Mouse (Mus musculus) spleen, postnatal 14 days (tissue): ENCODE data around the gene Vmn1r138.
"Not testable (repeated sequence)": the region's sequence is repeated elsewhere in the genome, so short reads cannot be mapped to it uniquely, and the experiment has no call there.

ENCODE experiments used
- DNase-seq, 2 experiments: peaks; one replicate each; pipeline ENCODE4 v3.0.0; 2021 to 2022; ENCODE audit warnings: low spot score in 2 of 2

Vmn1r138 gene

DNA sequence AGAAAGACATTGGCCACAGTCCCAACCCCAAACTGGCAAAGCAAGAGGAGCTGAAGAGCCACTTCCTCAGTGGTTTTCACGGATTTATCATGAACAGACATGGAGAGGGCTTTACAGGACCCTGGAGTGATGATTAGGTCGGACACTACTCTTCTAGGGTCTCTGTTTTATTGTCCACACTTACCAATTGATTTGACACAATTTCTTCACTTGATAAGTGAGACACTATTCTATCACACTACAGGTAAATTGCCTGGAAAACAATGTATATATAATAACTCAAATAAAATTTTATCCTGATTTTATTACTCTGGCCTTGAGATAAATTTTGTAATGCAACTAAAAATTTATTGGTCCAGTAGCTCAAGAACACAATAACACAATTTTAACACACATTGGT is at the start of gene Vmn1r138:
Vmn1r138 (minus strand) TSS at position 101 of the 400 bp plus-strand sequence.
- not testable (repeated sequence) for DNase-seq

DNA sequence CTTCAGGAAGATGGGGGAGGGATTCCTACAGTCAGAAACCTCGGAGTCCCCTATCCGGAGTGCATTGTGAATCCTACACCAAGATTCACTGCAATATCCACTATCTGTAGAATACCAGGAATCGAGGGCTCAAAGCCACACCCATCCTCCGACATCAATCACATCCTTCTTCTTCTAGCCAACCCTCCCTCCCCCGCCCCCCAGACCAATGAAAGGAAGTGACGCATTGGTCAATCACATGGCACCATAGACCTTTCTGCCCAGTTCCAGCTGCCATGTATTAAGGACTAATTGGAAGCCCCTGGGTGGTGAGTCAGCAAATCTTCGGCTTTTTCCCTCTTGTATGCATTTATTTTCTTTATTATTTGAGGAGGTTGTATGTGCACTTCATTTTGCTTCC is 40.1 kb upstream of the Vmn1r138 start, which contains the start of gene Vmn1r139:
Vmn1r139 (plus strand) TSS at position 301 of the 400 bp plus-strand sequence.
- DNase-seq, result not testable (repeated sequence)

DNA sequence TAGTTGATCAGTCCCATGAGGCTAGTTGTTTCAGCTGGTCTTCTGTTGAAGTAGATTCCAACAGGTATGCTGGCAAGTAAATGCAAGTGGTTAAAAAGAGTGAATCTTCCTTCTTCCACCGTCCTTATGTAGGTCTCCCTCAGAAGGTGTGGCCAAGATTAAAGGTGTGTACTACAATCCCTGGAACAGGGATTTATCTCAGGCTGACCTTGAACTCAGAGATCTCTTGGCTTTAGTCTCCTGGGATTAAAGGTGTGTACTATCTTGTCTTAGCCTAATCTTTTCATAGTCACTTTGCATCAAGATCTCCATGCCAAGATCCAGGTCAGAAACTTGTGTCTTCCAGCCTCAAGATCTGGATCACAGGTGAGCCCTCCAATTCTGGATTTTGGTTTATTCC is 27.5 kb upstream of the Vmn1r138 start, which contains the start of gene Gm6176:
Gm6176 (minus strand) TSS at position 101 of the 400 bp plus-strand sequence.
- DNase-seq, result not testable (repeated sequence)

DNA sequence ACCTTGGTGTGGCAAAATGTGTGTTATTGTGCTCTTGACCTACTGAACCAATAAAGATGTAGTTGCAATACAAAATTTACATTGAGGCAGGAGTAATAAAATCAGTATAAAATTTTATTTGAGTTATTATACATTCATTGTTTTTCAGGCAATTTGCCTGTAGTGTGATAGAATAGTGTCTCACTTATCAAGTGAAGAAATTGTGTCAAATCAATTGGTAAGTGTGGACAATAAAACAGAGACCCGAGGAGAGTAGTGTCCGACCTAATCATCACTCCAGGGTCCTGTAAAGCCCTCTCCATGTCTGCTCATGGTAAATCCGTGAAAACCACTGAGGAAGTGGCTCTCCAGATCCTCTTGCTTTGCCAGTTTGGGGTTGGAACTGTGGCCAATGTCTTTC is 34.4 kb downstream of the Vmn1r138 start, which contains the start of gene Vmn1r137:
Vmn1r137 (plus strand) TSS at position 301 of the 400 bp plus-strand sequence.
- not testable (repeated sequence) for DNase-seq
